Mouse (Mus musculus) testis, adult 2 months (tissue): ENCODE results near the gene Smco3.

Source experiments
- CTCF ChIP-seq: fragments of 200-500 bp; IDR thresholded peaks from 2 replicates; pipeline ENCODE4 v1.5.1; 2012; ENCODE audit warnings: low read depth, mild to moderate bottlenecking, inconsistent platforms, low read length, moderate library complexity; ENCODE audit not compliant: control insufficient read depth, insufficient read depth, insufficient replicate concordance
- POLR2A ChIP-seq: fragments of 200-500 bp; IDR thresholded peaks from 2 replicates; pipeline ENCODE4 v1.6.1; 2012; ENCODE audit warnings: low read depth, mild to moderate bottlenecking, inconsistent platforms, low read length, moderate library complexity; ENCODE audit not compliant: control insufficient read depth

DNA sequence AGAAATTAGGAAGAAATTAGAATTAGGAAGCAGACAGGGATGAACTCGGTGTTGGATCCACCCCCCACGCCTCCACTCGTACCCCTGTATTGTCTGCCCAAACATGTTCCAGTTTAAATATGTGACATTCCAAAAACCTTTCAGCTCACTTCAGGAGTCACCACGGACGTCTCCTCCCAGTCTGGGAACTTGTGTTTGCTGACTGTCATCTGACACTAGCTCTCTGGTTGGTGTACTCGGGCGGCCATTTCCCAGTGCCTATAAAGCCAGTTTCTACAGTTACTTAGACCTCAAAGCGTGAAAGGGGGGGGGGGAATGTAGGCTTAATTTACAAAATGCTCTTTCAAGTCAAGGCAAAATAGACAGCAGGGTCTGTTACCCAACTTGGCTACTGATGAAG is 46.4 kb upstream of the Smco3 start:
- TF ChIP-seq POLR2A (no peak), CTCF (no peak)
